Mouse (Mus musculus) left cerebral cortex, adult 2 months (tissue): ENCODE results near the gene Slc35b2. TPM values are rescaled to one million over a fixed set of nuclear protein-coding genes. Genes with fewer than 3 reads are reported as not detected.

Experiments
- DNase-seq, 2 experiments: peaks; one replicate each; pipeline ENCODE4 v3.0.0; 2021 to 2022; ENCODE audit warnings: low spot score in 2 of 2, mixed read lengths in 1 of 2; ENCODE audit errors: extremely low spot score in 1 of 2
- H3K27ac ChIP-seq: fragments of 200-600 bp; 2 replicates; pipeline ENCODE4 v1.8.1; 2022
- H3K4me3 ChIP-seq: fragments of 200-600 bp; 2 replicates; pipeline ENCODE4 v1.8.1; 2022
- CTCF ChIP-seq: fragments of 200-600 bp; IDR thresholded peaks from 2 replicates; pipeline ENCODE4 v1.8.1; 2022; ENCODE audit warnings: antibody characterized with exemption, mild to moderate bottlenecking, moderate library complexity
- intact Hi-C: fragments of 180-260 bp; cut with DNase I; formaldehyde crosslinking; loops from one replicate; pipeline ENCODE4 v1.15.1; 2025
- total RNA-seq, 2 experiments: library from RNA; stranded (reverse); gene quantifications; 2 replicates each; pipeline ENCODE4 v1.2.3; 2021

Slc35b2 gene
- total RNA-seq, 2 experiments from 2014 or later, result 21.5 to 26.3 TPM

DNA sequence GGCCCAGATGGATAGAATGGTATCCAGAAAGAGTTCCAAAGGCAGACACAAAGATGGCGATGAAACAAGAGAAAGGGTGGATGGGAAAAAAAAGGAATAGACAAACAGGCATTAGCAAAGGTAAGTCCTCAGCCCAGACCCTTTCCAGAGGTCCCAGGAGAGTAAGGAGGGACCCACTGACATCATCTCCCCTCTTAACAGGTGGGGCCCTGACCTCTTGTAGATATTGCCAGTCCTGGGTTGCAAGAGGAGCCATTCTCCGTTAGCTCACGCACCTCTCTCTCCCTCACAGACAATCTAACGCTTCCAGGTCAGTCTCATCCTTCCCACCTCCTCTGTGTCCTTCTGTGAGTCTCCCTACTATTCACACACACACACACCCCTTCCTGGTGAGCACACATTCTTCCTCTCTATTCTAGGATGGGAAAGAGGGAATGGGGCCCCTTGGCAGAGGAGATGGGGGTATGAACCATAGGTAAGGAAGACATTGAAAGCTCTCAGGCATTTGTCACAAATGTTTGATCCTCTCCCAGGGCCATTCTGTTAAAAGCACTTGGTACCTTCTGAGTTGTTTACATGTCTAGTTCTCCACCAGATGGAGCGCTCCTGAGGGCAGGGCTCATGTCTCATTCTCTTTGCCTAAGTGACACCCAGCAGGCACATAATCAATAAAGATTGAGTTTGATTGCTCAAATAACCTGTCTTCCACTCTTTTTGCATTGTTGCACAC, 16.0 kb upstream of the Slc35b2 start:
- Histone ChIP-seq H3K4me3 (peak overlapping the region; percentile 75), H3K27ac (peak overlapping the region; percentile 88)
- TF ChIP-seq CTCF, result peak; percentile 15
- intact Hi-C loops, result no loop called here
- DNase-seq, result no peak

DNA sequence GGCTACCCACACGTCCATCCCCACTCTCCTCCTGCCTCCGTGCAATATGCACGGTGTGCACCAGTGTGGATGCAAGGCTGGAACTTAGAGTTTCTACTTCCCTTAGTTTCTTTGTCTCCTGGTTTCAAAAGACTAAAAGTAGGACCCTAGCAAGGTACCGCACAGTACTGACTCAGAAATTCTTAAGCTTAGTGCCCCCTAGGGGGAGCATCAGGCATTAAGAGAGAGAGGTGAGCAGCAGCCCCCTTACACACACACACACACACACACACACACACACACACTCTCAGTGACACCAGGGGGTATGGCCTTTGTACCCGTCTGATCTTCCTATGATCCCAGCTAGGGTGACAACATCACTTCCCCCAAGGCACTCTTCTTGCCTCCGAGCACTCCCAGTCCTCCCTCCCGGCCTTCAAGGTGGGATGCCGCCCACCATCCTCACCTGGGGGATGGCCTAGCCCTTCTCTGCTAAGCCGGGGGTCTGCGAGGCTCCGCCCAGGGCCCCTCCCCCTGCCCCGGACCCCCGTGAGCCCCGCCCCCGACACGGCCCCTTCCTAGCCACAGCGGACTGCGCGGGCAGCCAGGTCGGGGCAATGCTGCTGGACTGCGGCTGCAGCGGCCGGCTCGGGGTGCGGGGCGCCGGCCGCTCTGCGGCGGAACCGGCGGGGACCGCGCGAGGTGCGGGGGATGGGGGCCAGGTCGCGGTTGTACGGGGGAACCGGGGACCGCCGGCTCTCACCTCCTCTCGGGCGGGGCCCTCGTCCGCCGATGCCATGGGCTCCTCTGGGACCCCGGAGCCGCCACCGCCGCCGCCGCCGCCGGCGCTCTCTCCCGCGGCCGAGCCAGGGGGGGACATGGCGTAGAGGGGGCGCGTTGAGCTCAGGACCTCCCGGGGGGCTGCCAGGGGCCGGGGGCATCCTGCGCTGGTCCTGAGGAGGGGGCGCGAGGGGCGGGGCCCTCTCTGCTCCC, 14.8 kb upstream of the Slc35b2 start:
- intact Hi-C loops, result no loop called here
- peak; percentile 55 for TF ChIP-seq CTCF
- Histone ChIP-seq H3K4me3 (peak overlapping the region; percentile 75), H3K27ac (peak overlapping the region; percentile 88)
- peak; percentile 61 to 62 for DNase-seq

DNA sequence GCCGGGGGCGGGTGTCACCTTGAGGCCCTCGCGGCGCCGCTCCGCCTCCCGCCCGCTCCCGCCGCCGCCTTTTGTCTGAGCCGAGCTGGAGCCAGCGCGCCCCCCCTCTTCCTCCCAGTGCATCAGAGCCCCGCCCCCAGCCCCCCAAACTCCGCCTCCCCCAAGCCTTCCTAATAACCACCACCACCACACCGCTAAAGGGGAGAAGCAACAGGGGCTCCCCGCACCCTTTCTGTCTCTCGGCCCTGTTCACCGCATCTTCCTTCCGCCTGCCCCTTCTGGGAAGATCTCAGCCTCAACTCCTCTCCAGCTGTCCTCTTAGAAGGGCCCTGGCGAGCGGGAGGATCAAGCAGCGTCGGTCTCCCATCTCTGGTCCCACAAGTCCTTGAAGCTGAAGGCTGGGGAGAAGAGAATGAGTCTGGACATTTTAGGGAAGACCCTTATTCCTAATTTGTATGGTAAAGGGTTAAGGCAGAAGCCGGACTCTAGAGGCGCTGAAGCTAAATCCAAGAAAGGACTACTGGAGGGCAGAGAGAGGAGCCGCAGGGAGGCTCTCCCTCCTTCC, 14.0 kb upstream of the Slc35b2 start, which contains the start of gene Tmem151b:
Tmem151b (minus strand) TSS at position 61 of the 565 bp plus-strand sequence.
- Histone ChIP-seq H3K4me3 (peak within 1 kb of the TSS; percentile 75), H3K27ac (peak within 1 kb of the TSS; percentile 88)
- TF ChIP-seq CTCF, result no peak; the same call in 1 of the 2 replicates
- intact Hi-C loops, result no loop called here
- peak; percentile 65 to 74 for DNase-seq

DNA sequence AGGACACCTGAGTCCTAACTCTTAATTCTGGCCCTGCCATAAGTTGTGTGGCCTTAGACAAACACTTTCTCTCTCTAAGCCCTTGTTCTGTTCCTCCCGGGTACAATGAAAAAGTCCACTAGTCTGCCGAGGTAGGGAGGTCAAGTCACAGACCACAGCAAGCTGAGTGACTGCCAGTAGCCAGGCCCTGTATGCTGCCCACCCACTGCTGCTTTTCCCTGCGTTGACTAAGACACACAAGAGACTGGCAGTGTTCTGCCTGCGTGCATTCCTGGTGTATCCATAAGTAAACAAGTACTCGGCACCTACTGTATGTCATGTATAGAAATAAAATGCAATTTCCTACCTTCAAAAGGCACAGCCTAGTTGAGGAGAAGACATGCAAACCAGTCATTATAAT, 13.4 kb upstream of the Slc35b2 start:
- Histone ChIP-seq H3K4me3 (peak overlapping the region; percentile 75), H3K27ac (peak overlapping the region; percentile 88)
- no peak for TF ChIP-seq CTCF
- DNase-seq, result no peak
- intact Hi-C loops, result no loop called here

DNA sequence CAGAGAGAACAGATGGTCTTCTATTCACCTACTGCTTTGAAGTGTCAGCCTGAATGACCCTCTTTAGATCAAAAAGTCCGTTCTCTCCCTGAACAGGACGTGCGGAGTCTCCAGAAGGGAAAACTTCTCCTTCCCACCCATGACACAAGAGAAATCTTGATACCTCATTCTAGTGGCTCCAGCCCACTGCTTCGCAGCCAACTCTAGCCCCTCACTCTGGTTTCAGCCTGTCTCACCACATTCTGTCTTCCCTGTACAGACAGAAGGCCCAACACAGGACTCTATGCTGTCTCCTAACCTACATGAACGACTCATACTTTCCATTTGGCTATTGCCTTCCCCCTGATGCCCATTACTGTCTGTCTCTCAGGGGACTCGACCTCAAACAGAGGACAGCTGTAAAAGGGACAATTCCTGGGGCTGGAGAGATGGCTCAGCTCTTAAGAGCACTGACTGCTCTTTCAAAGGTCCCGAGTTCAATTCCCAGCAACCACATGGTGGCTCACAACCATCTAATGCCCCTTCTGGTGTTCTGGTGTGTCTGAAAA, 12.4 kb upstream of the Slc35b2 start:
- TF ChIP-seq CTCF, result no peak
- Histone ChIP-seq H3K27ac (no peak overlapping the region), H3K4me3 (no peak overlapping the region)
- intact Hi-C loops, result no loop called here
- no peak for DNase-seq

DNA sequence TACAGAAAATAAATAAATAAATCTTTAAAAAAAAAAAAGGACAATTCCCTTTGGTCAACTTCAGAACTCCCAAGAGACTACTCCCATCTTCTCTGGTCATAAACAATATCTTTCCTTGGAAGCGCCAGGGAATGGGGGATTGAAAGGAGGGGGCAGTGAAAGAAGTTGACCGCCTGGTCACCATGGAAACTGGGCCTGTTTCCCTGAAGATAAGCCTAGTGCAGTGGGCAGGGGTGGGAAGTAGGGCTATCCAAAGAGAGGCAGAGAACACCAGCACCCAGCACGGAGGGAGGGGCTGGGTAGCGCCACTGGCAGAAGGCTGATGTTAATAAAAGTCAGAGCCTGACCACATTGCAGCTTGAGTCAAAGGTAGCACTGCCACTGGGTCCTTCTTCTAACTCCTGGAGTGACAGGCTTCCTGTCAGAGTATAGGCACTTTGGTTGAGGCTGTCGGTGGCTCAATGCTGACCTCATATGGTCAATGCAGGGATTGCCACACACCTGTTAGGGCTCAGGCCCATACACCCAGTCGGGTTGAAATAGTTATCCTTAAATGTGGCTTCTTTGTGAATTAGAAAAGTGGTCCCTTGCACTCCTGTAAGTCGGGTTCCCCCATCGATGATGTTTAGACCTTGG, 11.7 kb upstream of the Slc35b2 start:
- H3K27ac ChIP-seq, result no peak overlapping the region
- H3K4me3 ChIP-seq, result no peak overlapping the region
- DNase-seq, result peak; percentile 76 to 85
- intact Hi-C loops, result loop anchor here (1.0 kb wide), 2 partner anchors 36 to 74 kb away; no protein-coding TSS in a partner anchor
- TF ChIP-seq CTCF, result peak; percentile 94

DNA sequence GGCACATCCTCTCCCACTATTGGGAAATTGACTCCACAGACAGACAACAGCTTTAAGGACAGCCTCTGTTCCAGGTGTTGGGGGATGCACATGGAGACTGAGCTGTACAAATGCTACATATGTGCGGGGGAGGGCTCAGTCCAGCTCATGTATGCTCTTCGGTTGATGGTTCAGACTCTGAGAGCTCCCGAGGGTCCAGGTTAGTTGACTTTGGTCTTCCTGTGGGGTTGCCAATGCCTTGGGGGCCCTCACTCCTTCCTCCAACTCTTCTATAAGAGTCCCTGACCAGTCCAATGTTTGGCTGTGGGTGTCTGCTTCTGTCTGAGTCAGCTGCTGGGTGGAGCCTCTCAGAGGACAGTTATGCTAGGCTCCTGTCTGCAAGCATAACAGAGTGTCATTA, 10.6 kb upstream of the Slc35b2 start:
- Histone ChIP-seq H3K4me3 (no peak overlapping the region), H3K27ac (no peak overlapping the region)
- intact Hi-C loops, result no loop called here
- no peak for DNase-seq
- TF ChIP-seq CTCF, result no peak

DNA sequence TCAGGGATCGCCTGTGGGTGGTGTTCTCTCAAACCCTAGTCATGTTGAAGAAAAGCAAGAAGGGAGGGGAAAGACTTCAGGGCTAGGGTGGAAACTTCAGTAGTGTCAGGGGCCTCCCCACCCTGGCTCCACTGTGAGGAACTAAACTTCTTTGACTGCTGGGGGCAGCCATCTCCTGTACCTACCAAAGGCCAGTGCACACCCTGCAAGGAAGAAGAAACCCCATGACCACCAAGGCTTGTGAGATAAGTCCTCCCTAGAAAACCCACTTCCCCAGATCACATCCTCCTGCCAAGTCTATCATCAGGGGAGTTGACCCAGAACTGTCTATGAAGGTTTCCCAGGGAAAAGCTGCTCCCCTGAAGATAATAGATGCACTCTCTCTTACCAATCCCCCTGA, 9.3 kb upstream of the Slc35b2 start:
- no peak for TF ChIP-seq CTCF
- H3K27ac ChIP-seq, result no peak overlapping the region
- intact Hi-C loops, result no loop called here
- no peak overlapping the region for H3K4me3 ChIP-seq
- no peak for DNase-seq

DNA sequence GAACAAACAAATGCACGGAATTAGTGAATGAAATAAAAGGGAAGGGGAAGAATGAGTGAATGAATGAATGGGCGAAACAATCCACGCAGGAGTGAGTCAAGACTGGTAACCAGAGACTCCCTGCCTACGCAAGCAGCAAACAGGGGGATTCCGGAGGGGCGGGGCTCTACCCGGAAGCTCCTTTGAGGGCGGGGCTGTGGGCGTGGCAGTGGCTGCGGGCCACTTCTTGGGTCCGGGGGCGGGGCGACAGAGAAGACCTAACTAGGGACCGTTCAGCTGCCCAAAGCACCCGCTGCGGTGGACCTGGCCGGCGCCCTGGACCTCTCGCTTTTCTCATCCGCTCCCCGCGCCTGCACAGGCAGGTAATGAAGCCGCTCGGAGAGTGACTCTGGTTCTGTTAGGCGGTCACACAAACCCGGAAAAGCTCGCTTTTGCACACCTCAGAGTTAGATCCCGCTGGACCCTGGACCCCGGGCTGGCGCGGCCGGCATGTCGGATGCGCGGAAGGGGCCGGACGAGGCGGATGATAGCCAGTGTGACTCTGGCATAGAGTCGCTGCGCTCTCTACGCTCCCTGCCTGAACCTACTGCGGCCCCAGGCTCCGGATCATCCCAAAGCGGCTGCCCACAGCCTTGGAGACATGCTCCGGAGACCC, 8.1 kb upstream of the Slc35b2 start, which contains the start of gene Nfkbie:
Nfkbie (plus strand) TSS at position 252 of the 655 bp plus-strand sequence.
- TF ChIP-seq CTCF, result no peak
- peak; percentile 88 to 91 for DNase-seq
- intact Hi-C loops, result no loop called here
- H3K4me3 ChIP-seq, result peak within 1 kb of the TSS; percentile 71
- peak within 1 kb of the TSS; percentile 42; the same call in 1 of the 2 replicates for H3K27ac ChIP-seq

DNA sequence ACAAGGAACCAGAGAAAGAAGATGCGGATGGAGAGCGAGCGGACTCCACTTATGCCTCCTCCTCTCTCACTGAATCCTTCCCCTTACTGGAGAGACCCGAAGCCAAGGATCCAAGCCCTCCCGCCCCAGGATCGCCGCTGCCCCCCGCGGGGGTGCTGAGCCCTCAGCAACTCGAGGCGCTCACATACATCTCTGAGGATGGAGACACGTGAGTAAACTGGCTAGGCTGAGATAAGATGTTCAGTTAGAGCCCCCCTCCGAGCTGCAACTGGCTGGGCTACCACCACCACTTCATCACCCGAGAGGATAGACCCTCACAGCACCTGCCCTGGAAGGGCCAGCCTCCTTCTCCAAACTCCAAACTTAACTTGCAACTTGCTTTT, 7.6 kb upstream of the Slc35b2 start:
- no peak for TF ChIP-seq CTCF
- peak overlapping the region; percentile 71 for H3K4me3 ChIP-seq
- intact Hi-C loops, result no loop called here
- DNase-seq, result no peak
- no peak overlapping the region for H3K27ac ChIP-seq
